ENCODE assay signal across 7 mouse cellular contexts in the genomic region with DNA sequence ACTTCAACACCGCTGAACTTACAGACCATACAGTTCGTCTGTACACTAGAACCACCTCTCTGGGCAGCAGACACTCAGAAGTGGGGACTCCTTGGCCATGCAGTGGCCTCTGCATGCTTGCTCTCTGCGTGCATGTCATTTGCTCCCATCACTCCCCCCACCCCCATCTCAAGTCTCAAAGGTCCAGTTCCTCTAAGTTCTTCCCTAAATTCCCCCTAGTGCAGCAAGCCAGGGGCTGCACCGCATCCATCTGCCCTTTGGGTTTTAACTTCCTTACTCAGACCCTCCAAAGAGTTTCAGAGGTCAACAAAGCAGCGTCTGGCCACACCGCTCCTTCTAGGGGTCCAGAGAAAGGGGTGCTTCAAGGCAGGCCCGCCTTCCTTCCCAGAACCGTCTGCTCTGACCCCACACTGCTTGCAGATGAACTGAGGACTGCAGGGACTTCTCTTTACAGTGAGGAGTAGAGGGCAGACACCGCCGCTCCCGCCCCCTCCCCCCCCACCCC. TPM values are rescaled to one million over a fixed set of nuclear protein-coding genes. Genes with fewer than 3 reads are reported as not detected.
DNase-seq lines count a peak whose midpoint lies in the region; ATAC-seq and TF ChIP-seq lines count a peak whose summit lies in the region.

No protein-coding gene starts in this region.

- H3K36me3 ChIP-seq in forebrain, postnatal 0 days (ENCODE audit: insufficient read depth): peaks cover 16% of the 10 kb centered on the region; the same call in 1 of the 2 replicates
- peaks cover 20% of the 10 kb centered on the region for H3K36me3 ChIP-seq in limb, embryonic 15.5 days

- TF ChIP-seq POLR2A in olfactory bulb, adult 2 months (IDR thresholded peaks at IDR 0.05; ENCODE audit: insufficient read depth, low read depth, low read length): no peak

- 36% methylated on average over 11 of the region's 11 CpGs for WGBS in forebrain, postnatal 0 days
- WGBS in limb, embryonic 15.5 days: 6% methylated on average over 11 of the region's 11 CpGs
- WGBS in olfactory bulb, adult 2 months: 41% methylated on average over 11 of the region's 11 CpGs

- ATAC-seq in forebrain, postnatal 0 days: no peak
- no peak for ATAC-seq in limb, embryonic 15.5 days (ENCODE audit: insufficient number of reproducible peaks, low FRiP score, low TSS enrichment, low read depth)

- peak overlapping the region; percentile 54; the same call in 1 of the 2 replicates for H3K27ac ChIP-seq in forebrain, postnatal 0 days (ENCODE audit: low read depth, low read length)
- peak overlapping the region; percentile 95 for H3K27ac ChIP-seq in limb, embryonic 15.5 days
- peak overlapping the region; percentile 54; the same call in 1 of the 2 replicates for H3K27ac ChIP-seq in olfactory bulb, adult 2 months (ENCODE audit: insufficient read depth, low read depth, low read length)

- H3K4me1 ChIP-seq in forebrain, postnatal 0 days (ENCODE audit: insufficient read depth): no peaks in the 10 kb centered on the region
- peaks cover 53% of the 10 kb centered on the region for H3K4me1 ChIP-seq in limb, embryonic 15.5 days
- peaks cover 44% of the 10 kb centered on the region for H3K4me1 ChIP-seq in olfactory bulb, adult 2 months (ENCODE audit: control insufficient read depth, insufficient read depth, low read length)

- no peak for TF ChIP-seq CTCF in forebrain, postnatal 0 days (IDR thresholded peaks at IDR 0.05; ENCODE audit: low read depth)
- no peak for TF ChIP-seq CTCF in olfactory bulb, adult 2 months (IDR thresholded peaks at IDR 0.05; ENCODE audit: insufficient read depth, low read depth, low read length)

- no peak overlapping the region for H3K4me3 ChIP-seq in forebrain, postnatal 0 days (ENCODE audit: low read depth, low read length)
- peak overlapping the region; percentile 18 for H3K4me3 ChIP-seq in limb, embryonic 15.5 days
- no peak overlapping the region; the same call in 1 of the 2 replicates for H3K4me3 ChIP-seq in olfactory bulb, adult 2 months (ENCODE audit: insufficient read depth, low read depth, low read length)

- H3K9ac ChIP-seq in forebrain, postnatal 0 days: no peak overlapping the region
- H3K9ac ChIP-seq in limb, embryonic 15.5 days: no peak overlapping the region

- no peaks in the 10 kb centered on the region for H3K27me3 ChIP-seq in forebrain, postnatal 0 days (ENCODE audit: insufficient read depth, low read length)
- no peaks in the 10 kb centered on the region for H3K27me3 ChIP-seq in limb, embryonic 15.5 days

- H3K9me3 ChIP-seq in forebrain, postnatal 0 days (ENCODE audit: low read length): no peaks in the 10 kb centered on the region
- H3K9me3 ChIP-seq in limb, embryonic 15.5 days: no peaks in the 10 kb centered on the region

- peak; percentile 60 for DNase-seq in thymus, postnatal 4 days
- no peak for DNase-seq in thymus, postnatal 10 days (ENCODE audit: low spot score in 2 of 2)
- no peak for DNase-seq in forebrain, postnatal 0 days
- DNase-seq in right cerebral cortex, postnatal 4 days: no peak
- no peak for DNase-seq in urinary bladder, adult 2 months (ENCODE audit: low spot score)

- no peak overlapping the region for H3K4me2 ChIP-seq in forebrain, postnatal 0 days (ENCODE audit: low read depth)
- peak overlapping the region; percentile 42 for H3K4me2 ChIP-seq in limb, embryonic 15.5 days

RNA-seq across cellular contexts. Expression of gene Adamtsl4, which starts 14.0 kb away (rescaled TPM):
- total RNA-seq in forebrain, postnatal 0 days (2014; rRNA removed): 0.81 and 1.8 TPM in 2 replicates
- 0.67 and 2.0 TPM in 2 replicates for polyA plus RNA-seq in forebrain, postnatal 0 days (2015; fragmentation: Nextera tagmentation; extraction: Ambion mirVana)
- polyA plus RNA-seq in limb, embryonic 15.5 days (2015; fragmentation: Nextera tagmentation; extraction: Ambion mirVana): 5.4 and 11.2 TPM in 2 replicates
- not detected in 2 replicates for polyA plus RNA-seq in olfactory bulb, adult 2 months (2012; ENCODE audit: insufficient read depth, insufficient read length, low replicate concordance, missing spikeins)
- polyA plus RNA-seq in urinary bladder, adult 2 months (2012; rRNA removed): 52.4 and 58.8 TPM in 2 replicates

RNA-seq across cellular contexts. Expression of gene Mcl1, which starts 15.2 kb away (rescaled TPM):
- 131 and 137 TPM in 2 replicates for total RNA-seq in forebrain, postnatal 0 days (2014; rRNA removed)
- polyA plus RNA-seq in forebrain, postnatal 0 days (2015; fragmentation: Nextera tagmentation; extraction: Ambion mirVana): 42.9 and 46.6 TPM in 2 replicates
- 35.2 and 46.1 TPM in 2 replicates for polyA plus RNA-seq in limb, embryonic 15.5 days (2015; fragmentation: Nextera tagmentation; extraction: Ambion mirVana)
- polyA plus RNA-seq in olfactory bulb, adult 2 months (2012; ENCODE audit: insufficient read depth, insufficient read length, low replicate concordance, missing spikeins): 157 and 245 TPM in 2 replicates
- 90.3 and 106 TPM in 2 replicates for polyA plus RNA-seq in urinary bladder, adult 2 months (2012; rRNA removed)

RNA-seq across cellular contexts. Expression of gene Ensa, which starts 49.0 kb away (rescaled TPM):
- 140 and 146 TPM in 2 replicates for total RNA-seq in forebrain, postnatal 0 days (2014; rRNA removed)
- polyA plus RNA-seq in forebrain, postnatal 0 days (2015; fragmentation: Nextera tagmentation; extraction: Ambion mirVana): 145 and 151 TPM in 2 replicates
- 73.4 and 74.7 TPM in 2 replicates for polyA plus RNA-seq in limb, embryonic 15.5 days (2015; fragmentation: Nextera tagmentation; extraction: Ambion mirVana)
- polyA plus RNA-seq in olfactory bulb, adult 2 months (2012; ENCODE audit: insufficient read depth, insufficient read length, low replicate concordance, missing spikeins): not detected in 2 replicates
- polyA plus RNA-seq in urinary bladder, adult 2 months (2012; rRNA removed): 31.6 and 45.7 TPM in 2 replicates
